Mouse (Mus musculus): ENCODE measurements around the gene Gm42906.

Gene Gm42906

GRCm38 (mm10) chr5:151300286-151300685 lies 127.7 kb downstream of the Gm42906 start:
- no peak for DNase-seq (ENCODE audit: low read depth in 1 of 2, low spot score in 2 of 2)

- DNase-seq (ENCODE audit: low read depth in 1 of 2, low spot score in 2 of 2) = no peak
Measured at GRCm38 (mm10) chr5:151299576-151299975, 128.4 kb downstream of the Gm42906 start.

- DNase-seq (ENCODE audit: low read depth in 1 of 2, low spot score in 2 of 2) = no peak
Measured at GRCm38 (mm10) chr5:151298371-151298770, 129.6 kb downstream of the Gm42906 start.

GRCm38 (mm10) chr5:151296244-151296643 lies 131.7 kb downstream of the Gm42906 start:
- DNase-seq (ENCODE audit: low read depth in 1 of 2, low spot score in 2 of 2) = no peak

GRCm38 (mm10) chr5:151293591-151293990 lies 134.4 kb downstream of the Gm42906 start:
- DNase-seq (ENCODE audit: low read depth in 1 of 2, low spot score in 2 of 2) = no peak

- no peak for DNase-seq (ENCODE audit: low read depth in 1 of 2, low spot score in 2 of 2)
Measured at GRCm38 (mm10) chr5:151292310-151292709, 135.7 kb downstream of the Gm42906 start.

GRCm38 (mm10) chr5:151286331-151286730 lies 141.6 kb downstream of the Gm42906 start:
- DNase-seq (ENCODE audit: low read depth in 1 of 2, low spot score in 2 of 2) = no peak

- no peak for DNase-seq (ENCODE audit: low read depth in 1 of 2, low spot score in 2 of 2)
Measured at GRCm38 (mm10) chr5:151279531-151279930, 148.4 kb downstream of the Gm42906 start.

GRCm38 (mm10) chr5:151277927-151278326 lies 150.0 kb downstream of the Gm42906 start:
- no peak for DNase-seq (ENCODE audit: low read depth in 1 of 2, low spot score in 2 of 2)

GRCm38 (mm10) chr5:151275986-151276385 lies 152.0 kb downstream of the Gm42906 start:
- DNase-seq (ENCODE audit: low read depth in 1 of 2, low spot score in 2 of 2) = no peak

- DNase-seq (ENCODE audit: low read depth in 1 of 2, low spot score in 2 of 2) = no peak
Measured at GRCm38 (mm10) chr5:151274265-151274664, 153.7 kb downstream of the Gm42906 start.

- DNase-seq (ENCODE audit: low read depth in 1 of 2, low spot score in 2 of 2) = no peak
Measured at GRCm38 (mm10) chr5:151270815-151271214, 157.1 kb downstream of the Gm42906 start.

- no peak for DNase-seq (ENCODE audit: low read depth in 1 of 2, low spot score in 2 of 2)
Measured at GRCm38 (mm10) chr5:151266896-151267634, 160.9 kb downstream of the Gm42906 start.

- no peak for DNase-seq (ENCODE audit: low read depth in 1 of 2, low spot score in 2 of 2)
Measured at GRCm38 (mm10) chr5:151261558-151261957, 166.4 kb downstream of the Gm42906 start.

- DNase-seq (ENCODE audit: low read depth in 1 of 2, low spot score in 2 of 2) = no peak
Measured at GRCm38 (mm10) chr5:151252213-151252612, 175.8 kb downstream of the Gm42906 start.

- no peak for DNase-seq (ENCODE audit: low read depth in 1 of 2, low spot score in 2 of 2)
Measured at GRCm38 (mm10) chr5:151251656-151252055, 176.3 kb downstream of the Gm42906 start.

GRCm38 (mm10) chr5:151248671-151249620 lies 179.0 kb downstream of the Gm42906 start:
- DNase-seq (ENCODE audit: low read depth in 1 of 2, low spot score in 2 of 2) = no peak

- DNase-seq (ENCODE audit: low read depth in 1 of 2, low spot score in 2 of 2) = no peak
Measured at GRCm38 (mm10) chr5:151248084-151248483, 179.9 kb downstream of the Gm42906 start.

- DNase-seq (ENCODE audit: low read depth in 1 of 2, low spot score in 2 of 2) = no peak
Measured at GRCm38 (mm10) chr5:151247115-151247875, 180.7 kb downstream of the Gm42906 start.

GRCm38 (mm10) chr5:151246287-151246686 lies 181.7 kb downstream of the Gm42906 start:
- DNase-seq (ENCODE audit: low read depth in 1 of 2, low spot score in 2 of 2) = no peak

GRCm38 (mm10) chr5:151245571-151245970 lies 182.4 kb downstream of the Gm42906 start:
- no peak for DNase-seq (ENCODE audit: low read depth in 1 of 2, low spot score in 2 of 2)

Data from monocyte, adult 2 months (primary cell).